Mouse (Mus musculus) urinary bladder, postnatal 10 days (tissue): Measurements from ENCODE around the gene Atg101.
"Not testable (repeated sequence)": the region's sequence is repeated elsewhere in the genome, so short reads cannot be mapped to it uniquely, and the experiment has no call there.

Source experiments
- DNase-seq: peaks from one replicate; pipeline ENCODE4 v3.0.0; 2022; ENCODE audit warnings: low spot score

Gene Atg101

GRCm38 (mm10) chr15:101315832-101316231 lies 31.8 kb downstream of the Atg101 start:
- DNase-seq, result peak; percentile 39

- no peak for DNase-seq
Measured at GRCm38 (mm10) chr15:101316279-101316912, 32.3 kb downstream of the Atg101 start.

GRCm38 (mm10) chr15:101316913-101317813 lies 33.1 kb downstream of the Atg101 start:
- DNase-seq, result no peak

- DNase-seq, result no peak
Measured at GRCm38 (mm10) chr15:101317814-101318500, 33.9 kb downstream of the Atg101 start.

- no peak for DNase-seq
Measured at GRCm38 (mm10) chr15:101318889-101319765, 35.1 kb downstream of the Atg101 start.

GRCm38 (mm10) chr15:101320010-101320617 lies 36.0 kb downstream of the Atg101 start:
- DNase-seq, result no peak

- no peak for DNase-seq
Measured at GRCm38 (mm10) chr15:101320618-101321041, 36.6 kb downstream of the Atg101 start.

- DNase-seq, result no peak
Measured at GRCm38 (mm10) chr15:101321126-101321525, 37.1 kb downstream of the Atg101 start.

GRCm38 (mm10) chr15:101322106-101322505 lies 38.0 kb downstream of the Atg101 start:
- DNase-seq, result no peak

GRCm38 (mm10) chr15:101322640-101323039 lies 38.6 kb downstream of the Atg101 start:
- DNase-seq, result no peak

- DNase-seq, result no peak
Measured at GRCm38 (mm10) chr15:101323511-101323910, 39.4 kb downstream of the Atg101 start.

GRCm38 (mm10) chr15:101324409-101324808 lies 40.3 kb downstream of the Atg101 start:
- not testable (repeated sequence) for DNase-seq

GRCm38 (mm10) chr15:101325991-101326534 lies 42.0 kb downstream of the Atg101 start:
- DNase-seq, result no peak

- peak; percentile 85 for DNase-seq
Measured at GRCm38 (mm10) chr15:101327282-101327681, 43.2 kb downstream of the Atg101 start.

GRCm38 (mm10) chr15:101328876-101329563 lies 44.9 kb downstream of the Atg101 start:
- no peak for DNase-seq

- DNase-seq, result no peak
Measured at GRCm38 (mm10) chr15:101329564-101329892, 45.5 kb downstream of the Atg101 start.

- DNase-seq, result no peak
Measured at GRCm38 (mm10) chr15:101331090-101331489, 47.0 kb downstream of the Atg101 start.

GRCm38 (mm10) chr15:101332370-101332769 lies 48.3 kb downstream of the Atg101 start:
- DNase-seq, result no peak

- DNase-seq, result no peak
Measured at GRCm38 (mm10) chr15:101333165-101333564, 49.1 kb downstream of the Atg101 start.

- DNase-seq, result no peak
Measured at GRCm38 (mm10) chr15:101333648-101334047, 49.6 kb downstream of the Atg101 start.
